Mouse (Mus musculus) MEL (cell line): ENCODE data around the gene Chchd1. TPM values are rescaled to one million over a fixed set of nuclear protein-coding genes. Genes with fewer than 3 reads are reported as not detected.

ENCODE experiments used
- DNase-seq: peaks from one replicate; pipeline ENCODE4 v3.0.0; 2011; ENCODE audit warnings: low read depth, low spot score
- H3K27ac ChIP-seq: 2 replicates; pipeline ENCODE4 v1.5.1; 2012; ENCODE audit warnings: low read depth, mild to moderate bottlenecking, control low read depth, low read length, moderate library complexity; ENCODE audit not compliant: control insufficient read depth
- H3K27me3 ChIP-seq, 2 experiments: fragments of 150-350 bp in 1 of 2; sonication (generic) in 1 of 2; 2 replicates each; pipeline ENCODE4 v1.6.1; 2012; ENCODE audit warnings: low read length in 2 of 2, mild to moderate bottlenecking in 2 of 2, improper control_type of control experiment in 1 of 2, moderate library complexity in 1 of 2; ENCODE audit not compliant: insufficient read depth in 2 of 2, control insufficient read depth in 1 of 2
- H3K36me3 ChIP-seq, 2 experiments: 2 replicates each; pipeline ENCODE4 v1.6.1; 2012 to 2014; ENCODE audit warnings: low read length in 2 of 2, improper control_type of control experiment in 1 of 2, inconsistent platforms in 1 of 2, mild to moderate bottlenecking in 1 of 2; ENCODE audit not compliant: insufficient read depth in 2 of 2, control insufficient read depth in 1 of 2
- H3K4me1 ChIP-seq, 2 experiments: fragments of 150-350 bp in 1 of 2; sonication (generic) in 1 of 2; 2 replicates each; pipeline ENCODE4 v1.6.1; 2012; ENCODE audit warnings: low read length in 2 of 2, improper control_type of control experiment in 1 of 2, mild to moderate bottlenecking in 1 of 2; ENCODE audit not compliant: insufficient read depth in 2 of 2, control insufficient read depth in 1 of 2
- H3K4me3 ChIP-seq, 2 experiments: fragments of 150-350 bp in 1 of 2; sonication (generic) in 1 of 2; 2 replicates each; pipeline ENCODE4 v1.5.1; 2012; ENCODE audit warnings: low read depth in 2 of 2, low read length in 2 of 2, mild to moderate bottlenecking in 2 of 2, moderate library complexity in 2 of 2, control low read depth in 1 of 2, improper control_type of control experiment in 1 of 2; ENCODE audit not compliant: control insufficient read depth in 1 of 2, insufficient read depth in 1 of 2
- H3K79me2 ChIP-seq: 2 replicates; pipeline ENCODE4 v1.6.1; 2012; ENCODE audit warnings: mild to moderate bottlenecking, low read length, moderate library complexity; ENCODE audit not compliant: control insufficient read depth, poor library complexity, insufficient read depth
- H3K9ac ChIP-seq: 2 replicates; pipeline ENCODE4 v1.6.1; 2012; ENCODE audit warnings: low read depth, mild to moderate bottlenecking, control low read depth, low read length, moderate library complexity; ENCODE audit not compliant: control insufficient read depth, poor library complexity, severe bottlenecking
- H3K9me3 ChIP-seq: fragments of 150-350 bp; sonication (generic); replicated peaks from 2 replicates; pipeline ENCODE4 v1.6.1; 2012; ENCODE audit warnings: mild to moderate bottlenecking, low read length, improper control_type of control experiment, moderate library complexity; ENCODE audit not compliant: insufficient read depth
- CTCF ChIP-seq, 3 experiments: IDR thresholded peaks in 2 of 3; conservative IDR thresholded peaks in 1 of 3; 2 replicates each; pipeline ENCODE4 v1.5.1; 2011 to 2012; ENCODE audit warnings: low read length in 3 of 3, low read depth in 2 of 3, mild to moderate bottlenecking in 2 of 3, improper control_type of control experiment in 1 of 3, inconsistent platforms in 1 of 3, mixed read lengths in 1 of 3, moderate library complexity in 1 of 3; ENCODE audit not compliant: control insufficient read depth in 1 of 3, insufficient read depth in 1 of 3, poor library complexity in 1 of 3, severe bottlenecking in 1 of 3
- E2F4 ChIP-seq: IDR thresholded peaks from 2 replicates; pipeline ENCODE4 v1.6.1; 2011; ENCODE audit warnings: low read depth, low read length, improper control_type of control experiment, borderline replicate concordance
- EP300 ChIP-seq, 2 experiments: IDR thresholded peaks; 2 replicates each; pipeline ENCODE4 v1.6.1; 2011; ENCODE audit warnings: improper control_type of control experiment in 2 of 2, low read length in 2 of 2, low read depth in 1 of 2, mild to moderate bottlenecking in 1 of 2
- GABPA ChIP-seq: IDR thresholded peaks from 2 replicates; pipeline ENCODE4 v1.6.1; 2012; ENCODE audit warnings: low read depth, mild to moderate bottlenecking, inconsistent platforms, low read length, improper control_type of control experiment, moderate library complexity
- HCFC1 ChIP-seq: IDR thresholded peaks from 2 replicates; pipeline ENCODE4 v1.6.1; 2012; ENCODE audit warnings: low read depth, mild to moderate bottlenecking, inconsistent platforms, low read length, improper control_type of control experiment, moderate library complexity
- KAT2A ChIP-seq: conservative IDR thresholded peaks from 2 replicates; pipeline ENCODE4 v1.6.1; 2012; ENCODE audit warnings: low read depth, low read length, improper control_type of control experiment, inconsistent platforms
- MAX ChIP-seq: IDR thresholded peaks from 2 replicates; pipeline ENCODE4 v1.6.1; 2011; ENCODE audit warnings: low read length, improper control_type of control experiment
- MEF2A ChIP-seq: IDR thresholded peaks from 2 replicates; pipeline ENCODE4 v1.6.1; 2014; ENCODE audit warnings: low read depth, mild to moderate bottlenecking, inconsistent platforms, low read length, improper control_type of control experiment; ENCODE audit not compliant: poor library complexity, insufficient replicate concordance, severe bottlenecking; ENCODE audit errors: extremely low read depth
- MXI1 ChIP-seq: IDR thresholded peaks from 2 replicates; pipeline ENCODE4 v1.6.1; 2011; ENCODE audit warnings: mild to moderate bottlenecking, low read depth, low read length, improper control_type of control experiment
- MYC ChIP-seq: IDR thresholded peaks from 2 replicates; pipeline ENCODE4 v1.6.1; 2011; ENCODE audit warnings: low read depth, mild to moderate bottlenecking, low read length, improper control_type of control experiment, moderate library complexity
- POLR2A ChIP-seq, 2 experiments: IDR thresholded peaks; 2 replicates each; pipeline ENCODE4 v1.6.1; 2011 to 2012; ENCODE audit warnings: low read length in 2 of 2, mild to moderate bottlenecking in 2 of 2, control low read depth in 1 of 2, improper control_type of control experiment in 1 of 2, low read depth in 1 of 2, moderate library complexity in 1 of 2; ENCODE audit not compliant: control insufficient read depth in 1 of 2, insufficient read depth in 1 of 2, poor library complexity in 1 of 2
- POLR2AphosphoS2 ChIP-seq: IDR thresholded peaks from 2 replicates; pipeline ENCODE4 v1.6.1; 2011; ENCODE audit warnings: low read length, improper control_type of control experiment
- RAD21 ChIP-seq: IDR thresholded peaks from 2 replicates; pipeline ENCODE4 v1.6.1; 2011; ENCODE audit warnings: mild to moderate bottlenecking, low read depth, low read length, improper control_type of control experiment
- SIN3A ChIP-seq: IDR thresholded peaks from 2 replicates; pipeline ENCODE4 v1.6.1; 2012; ENCODE audit warnings: low read length, improper control_type of control experiment, inconsistent platforms
- TBP ChIP-seq: IDR thresholded peaks from 2 replicates; pipeline ENCODE4 v1.8.0; 2011; ENCODE audit warnings: low read depth, low read length, improper control_type of control experiment
- UBTF ChIP-seq: IDR thresholded peaks from 2 replicates; pipeline ENCODE4 v1.6.1; 2012; ENCODE audit warnings: low read depth, mild to moderate bottlenecking, inconsistent platforms, low read length, improper control_type of control experiment, moderate library complexity, borderline replicate concordance; ENCODE audit not compliant: insufficient read depth
- USF1 ChIP-seq: IDR thresholded peaks from 2 replicates; pipeline ENCODE4 v1.6.1; 2014; ENCODE audit warnings: low read depth, mild to moderate bottlenecking, inconsistent platforms, low read length, improper control_type of control experiment, moderate library complexity
- USF2 ChIP-seq, 2 experiments: IDR thresholded peaks; 2 replicates each; pipeline ENCODE4 v1.6.1; 2011 to 2012; ENCODE audit warnings: improper control_type of control experiment in 2 of 2, low read length in 2 of 2, borderline replicate concordance in 1 of 2, inconsistent platforms in 1 of 2, low read depth in 1 of 2, mild to moderate bottlenecking in 1 of 2; ENCODE audit not compliant: insufficient read depth in 1 of 2
- ZMIZ1 ChIP-seq: IDR thresholded peaks from 2 replicates; pipeline ENCODE4 v1.6.1; 2012; ENCODE audit warnings: low read depth, mild to moderate bottlenecking, inconsistent platforms, low read length, improper control_type of control experiment, moderate library complexity
- ZNF384 ChIP-seq: IDR thresholded peaks from 2 replicates; pipeline ENCODE4 v1.6.1; 2012; ENCODE audit warnings: low read depth, mild to moderate bottlenecking, inconsistent platforms, low read length, improper control_type of control experiment
- polyA plus RNA-seq, 2 experiments: library from polyadenylated mRNA; stranded (reverse) in 1 of 2; unstranded in 1 of 2; fragments of >175 nt in 1 of 2; fragments of >200 nt in 1 of 2; gene quantifications; 2 replicates each; pipeline versions ENCODE4 v1.2.1 to v1.2.4; 2012; ENCODE audit warnings: low replicate concordance in 2 of 2, low read depth in 1 of 2; ENCODE audit not compliant: insufficient read length in 2 of 2, insufficient read depth in 1 of 2, missing spikeins in 1 of 2
- total RNA-seq: library from RNA; depleted of rRNA; stranded (reverse); fragments of 300-350 nt; gene quantifications from 2 replicates; pipeline ENCODE4 v1.2.3, GENCODE M21; 2012

The Chchd1 gene
- total and polyA plus RNA-seq, 3 experiments = 136 to 164 TPM; not detected in 1

GRCm38 (mm10) chr14:20694185-20694883 lies 8.5 kb upstream of the Chchd1 start:
- H3K79me2 ChIP-seq = peaks cover 21% of the 10 kb centered on the region
- H3K27me3 ChIP-seq = no peaks in the 10 kb centered on the region
- peaks cover 12% of the 10 kb centered on the region in 2 experiments for H3K4me1 ChIP-seq
- peaks cover 21 to 24% of the 10 kb centered on the region in 2 experiments for H3K36me3 ChIP-seq
- no peak overlapping the region for H3K9ac ChIP-seq
- H3K27ac ChIP-seq = no peak overlapping the region
- DNase-seq = no peak
- H3K4me3 ChIP-seq = no peak overlapping the region
- TF ChIP-seq MXI1 = no peak
- no peak for TF ChIP-seq USF1
- no peak for TF ChIP-seq POLR2AphosphoS2
- TF ChIP-seq POLR2A (IDR thresholded peaks at IDR 0.05; ENCODE audit: control insufficient read depth in 1 of 2, insufficient read depth in 1 of 2, low read depth in 1 of 2, low read length in 2 of 2, poor library complexity in 1 of 2) = peak in 1 of 2 experiments; percentile 38; a peak in 1 of 4 replicates
- no peak for TF ChIP-seq MYC
- TF ChIP-seq, all 39 proteins: peak for 1
- no peaks in the 10 kb centered on the region for H3K9me3 ChIP-seq

- DNase-seq = no peak
- Histone ChIP-seq H3K9ac (no peak within 1 kb of the TSS), H3K4me3 (no peak within 1 kb of the TSS), H3K4me1 (peaks cover 12 to 14% of the 10 kb centered on the region in 2 experiments), H3K36me3 (peaks cover 20 to 29% of the 10 kb centered on the region in 2 experiments), H3K79me2 (peaks cover 24% of the 10 kb centered on the region), H3K9me3 (no peaks in the 10 kb centered on the region), H3K27me3 (no peaks in the 10 kb centered on the region), H3K27ac (no peak within 1 kb of the TSS)
- 0 out of 2 replicates have a peak, but pooled peaks have one; percentile 5 for TF ChIP-seq POLR2AphosphoS2
- TF ChIP-seq GABPA = no peak
These were observed 7.7 kb upstream of the Chchd1 start, which contains the start of gene Fut11 for GRCm38 (mm10) chr14:20694884-20695760. Gene Fut11 (plus strand): TSS chr14:20694968.

- Histone ChIP-seq H3K9ac (no peak overlapping the region), H3K36me3 (peaks cover 20 to 37% of the 10 kb centered on the region in 2 experiments), H3K4me3 (no peak overlapping the region), H3K27ac (no peak overlapping the region), H3K9me3 (no peaks in the 10 kb centered on the region), H3K79me2 (peaks cover 31% of the 10 kb centered on the region), H3K4me1 (peaks cover 14 to 18% of the 10 kb centered on the region in 2 experiments), H3K27me3 (no peaks in the 10 kb centered on the region)
- no peak for DNase-seq
- TF ChIP-seq SIN3A (no peak), ZMIZ1 (no peak), KAT2A (no peak), MXI1 (no peak), EP300 (IDR thresholded peaks at IDR 0.05; ENCODE audit: low read depth in 1 of 2, low read length in 2 of 2) (no peak), POLR2AphosphoS2 (no peak), MAX (no peak), E2F4 (no peak), HCFC1 (no peak), TBP (no peak), ZNF384 (no peak), USF2 (IDR thresholded peaks at IDR 0.05; ENCODE audit: borderline replicate concordance in 1 of 2, insufficient read depth in 1 of 2, low read depth in 1 of 2, low read length in 2 of 2) (no peak), CTCF (IDR thresholded peaks at IDR 0.05 in 2 of 3, conservative IDR thresholded peaks at IDR 0.05 in 1 of 3; ENCODE audit: control insufficient read depth in 1 of 3, insufficient read depth in 1 of 3, low read depth in 2 of 3, low read length in 3 of 3, poor library complexity in 1 of 3, severe bottlenecking in 1 of 3) (no peak), MEF2A (no peak), RAD21 (no peak), UBTF (no peak)
These were observed 6.9 kb upstream of the Chchd1 start for GRCm38 (mm10) chr14:20695761-20696520.
